Mouse (Mus musculus) CD4-positive helper T cell, adult 2 months (primary cell): ENCODE data around the gene Vmn2r59.
"Not testable (repeated sequence)": the region's sequence is repeated elsewhere in the genome, so short reads cannot be mapped to it uniquely, and the experiment has no call there.

Experiments used
- DNase-seq: peaks from one replicate; pipeline ENCODE4 v3.0.0-alpha.2; 2012; ENCODE audit warnings: low read depth, missing footprints, low spot score

The Vmn2r59 gene

GRCm38 (mm10) chr7:42058923-42059322, at the start of gene Vmn2r59:
Vmn2r59 (minus strand) TSS chr7:42059023.
- no peak for DNase-seq

DNA sequence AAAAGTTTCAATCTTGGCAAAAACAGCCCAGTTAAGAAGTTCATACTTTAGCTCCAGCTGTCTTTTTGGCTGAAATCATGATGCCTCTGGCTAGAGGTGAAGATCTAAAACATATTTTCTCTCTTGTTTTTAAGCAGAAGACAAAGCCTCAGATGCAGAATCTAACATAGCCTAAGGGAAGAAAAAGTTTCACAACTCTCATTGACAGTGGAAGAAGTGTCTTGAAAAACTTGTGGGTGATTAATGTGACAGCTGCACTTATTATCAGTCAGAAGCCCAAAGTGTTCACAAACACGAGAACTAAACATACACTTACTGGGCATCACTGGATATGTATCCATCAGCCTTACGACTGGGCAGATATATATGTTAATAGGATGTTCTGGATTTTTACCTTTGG, 48.6 kb upstream of the Vmn2r59 start, which contains the start of gene Vmn2r60:
TSS of gene Vmn2r60 (plus strand) at position 301 of the 400 bp plus-strand sequence.
- no peak for DNase-seq

DNA sequence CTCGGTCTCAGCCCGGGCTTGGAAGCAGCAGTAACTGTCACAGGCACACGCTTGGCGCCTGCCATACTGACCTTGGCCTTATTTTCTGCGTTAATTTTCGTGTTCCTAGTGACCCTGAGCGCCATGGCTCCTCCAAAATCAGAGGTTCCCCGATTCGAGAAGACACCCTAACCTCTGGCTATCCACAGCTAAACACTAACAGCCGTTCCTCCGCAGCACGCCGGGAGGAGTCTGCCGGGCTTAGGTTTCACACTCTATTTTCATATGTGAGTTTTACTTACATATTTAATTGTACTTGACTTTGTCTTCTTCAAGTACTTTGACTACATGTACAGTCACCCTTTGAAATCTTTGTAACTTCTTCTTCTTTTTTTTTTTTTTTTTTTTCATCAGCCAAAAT, 48.2 kb upstream of the Vmn2r59 start:
- DNase-seq = not testable (repeated sequence)
